Mouse (Mus musculus) ES-Bruce4 (cell line): Measurements from ENCODE around the gene Ints1.

Experiments used
- CTCF ChIP-seq: IDR thresholded peaks from one replicate; pipeline ENCODE4 v1.8.1; 2011; ENCODE audit warnings: low read depth, low read length
- EP300 ChIP-seq: IDR thresholded peaks from 2 replicates; pipeline ENCODE4 v1.6.1; 2011; ENCODE audit warnings: low read depth, low read length; ENCODE audit not compliant: insufficient read depth
- POLR2A ChIP-seq: IDR thresholded peaks from one replicate; pipeline ENCODE4 v1.8.1; 2011; ENCODE audit warnings: low read length; ENCODE audit not compliant: insufficient read depth

- TF ChIP-seq CTCF: no peak
- TF ChIP-seq POLR2A: peak; percentile 79
- peak; percentile 55; the same call in 1 of the 2 replicates for TF ChIP-seq EP300
Measured at GRCm38 (mm10) chr5:139813963-139814381, 38.5 kb upstream of the Ints1 start.
